Mouse (Mus musculus) brown adipose tissue, adult 24 weeks (tissue): ENCODE results near the gene Fam120a. TPM values are rescaled to one million over a fixed set of nuclear protein-coding genes. Genes with fewer than 3 reads are reported as not detected.
A peak's percentile ranks its signal among the peaks of the same experiment; 100 is the strongest.

Experiments used
- H3K27ac ChIP-seq: fragments of 200-500 bp; replicated peaks from 2 replicates; pipeline ENCODE4 v1.5.1; 2012; ENCODE audit warnings: low read depth, mild to moderate bottlenecking, low read length
- H3K4me1 ChIP-seq: fragments of 200-500 bp; 2 replicates; pipeline ENCODE4 v1.6.1; 2012; ENCODE audit warnings: low read length, mixed read lengths; ENCODE audit not compliant: control insufficient read depth, insufficient read depth, insufficient read length
- H3K4me3 ChIP-seq: fragments of 200-500 bp; 2 replicates; pipeline ENCODE4 v1.5.1; 2012; ENCODE audit warnings: low read depth, mild to moderate bottlenecking, low read length, moderate library complexity; ENCODE audit not compliant: insufficient read depth
- polyA plus RNA-seq: library from polyadenylated mRNA; stranded (reverse); fragments of >200 nt; gene quantifications from 2 replicates; pipeline ENCODE4 v1.2.4, GENCODE M21; 2012; ENCODE audit not compliant: missing spikeins, insufficient read depth, insufficient read length

Gene Fam120a
- polyA plus RNA-seq, 1 experiment = 68.3 TPM

DNA sequence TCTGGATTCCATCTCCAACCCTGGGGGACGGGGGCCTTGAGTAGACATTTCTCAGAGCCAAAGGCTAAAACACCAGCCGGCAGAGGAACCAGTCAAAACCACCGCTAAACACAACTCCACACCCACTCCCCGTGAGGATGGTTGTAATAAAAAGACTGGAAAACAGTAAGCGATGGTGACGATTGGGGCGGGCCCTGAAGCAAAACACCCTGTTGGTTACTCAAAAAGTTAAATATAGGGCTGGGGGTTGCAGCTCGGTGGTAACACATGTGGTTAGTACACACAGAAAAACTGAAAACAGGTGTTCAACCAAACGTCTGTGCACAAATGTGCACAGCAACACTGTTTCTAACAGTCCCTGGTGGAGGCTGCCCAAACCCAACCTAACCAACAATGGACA lies 104.3 kb downstream of the Fam120a start:
- no peak overlapping the region for H3K4me3 ChIP-seq
- H3K4me1 ChIP-seq = peaks cover 42% of the 10 kb centered on the region
- no peak overlapping the region for H3K27ac ChIP-seq

DNA sequence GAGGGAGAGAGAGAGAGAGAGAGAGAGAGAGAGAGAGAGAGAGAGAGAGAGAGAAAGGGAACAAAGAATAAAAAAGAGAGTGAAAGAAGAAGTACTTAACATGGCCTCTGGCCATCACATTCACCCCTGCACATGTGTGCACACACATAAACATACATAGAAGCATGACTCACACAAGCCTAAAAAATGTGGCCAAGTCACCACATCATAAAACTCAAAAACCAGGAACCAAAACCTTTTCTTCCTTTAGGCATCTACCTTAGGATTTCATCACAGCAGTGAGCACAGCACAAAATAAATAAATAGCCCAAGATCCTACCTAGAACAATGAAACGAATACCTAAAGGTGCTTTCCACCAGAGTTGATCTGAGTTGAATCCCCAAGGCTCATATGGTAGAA lies 105.9 kb downstream of the Fam120a start:
- no peak overlapping the region for H3K4me3 ChIP-seq
- H3K4me1 ChIP-seq = peaks cover 49% of the 10 kb centered on the region
- H3K27ac ChIP-seq = no peak overlapping the region

DNA sequence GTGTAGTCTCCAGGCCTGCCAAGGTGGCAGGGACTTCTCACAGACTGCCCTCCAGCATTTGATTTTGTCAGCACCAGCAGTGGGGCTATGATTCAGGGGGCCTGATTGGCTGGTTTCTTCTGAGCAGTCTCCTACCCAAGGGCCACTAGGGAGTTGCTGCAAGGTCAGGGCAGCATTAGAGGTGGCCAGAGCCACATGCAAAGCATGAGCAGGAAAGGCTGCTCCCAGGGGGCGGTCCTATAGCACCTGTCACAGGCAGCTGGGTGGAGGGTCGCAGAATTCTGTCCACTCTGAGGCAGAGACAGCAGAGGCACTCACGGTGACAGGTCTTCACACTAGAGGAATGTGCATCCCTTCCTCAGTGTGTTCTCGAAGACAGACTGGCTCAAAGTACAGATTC lies 109.0 kb downstream of the Fam120a start:
- Histone ChIP-seq H3K4me1 (peaks cover 50% of the 10 kb centered on the region), H3K4me3 (no peak overlapping the region), H3K27ac (peak overlapping the region; percentile 32; the same call in 1 of the 2 replicates)

DNA sequence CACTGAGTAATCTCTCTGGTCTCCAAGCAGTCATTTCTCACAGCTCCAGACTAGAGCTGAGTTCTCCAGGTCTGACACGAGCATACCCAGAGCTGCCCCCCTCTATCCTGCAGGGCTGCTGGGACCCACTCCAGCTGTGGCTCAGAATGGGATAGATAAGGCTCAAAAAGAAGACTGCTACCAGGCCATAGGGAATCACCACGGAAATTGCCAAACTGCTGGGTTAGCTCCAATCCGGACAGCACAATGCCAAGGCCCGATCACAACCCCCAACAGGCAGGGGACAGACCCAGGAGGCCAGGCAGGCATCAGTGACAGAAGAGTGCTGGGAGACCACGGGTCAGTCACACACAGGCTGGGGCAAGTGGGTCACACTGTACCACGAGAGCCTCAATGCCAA lies 109.8 kb downstream of the Fam120a start:
- peaks cover 43% of the 10 kb centered on the region for H3K4me1 ChIP-seq
- H3K27ac ChIP-seq = peak overlapping the region; percentile 32
- no peak overlapping the region for H3K4me3 ChIP-seq

DNA sequence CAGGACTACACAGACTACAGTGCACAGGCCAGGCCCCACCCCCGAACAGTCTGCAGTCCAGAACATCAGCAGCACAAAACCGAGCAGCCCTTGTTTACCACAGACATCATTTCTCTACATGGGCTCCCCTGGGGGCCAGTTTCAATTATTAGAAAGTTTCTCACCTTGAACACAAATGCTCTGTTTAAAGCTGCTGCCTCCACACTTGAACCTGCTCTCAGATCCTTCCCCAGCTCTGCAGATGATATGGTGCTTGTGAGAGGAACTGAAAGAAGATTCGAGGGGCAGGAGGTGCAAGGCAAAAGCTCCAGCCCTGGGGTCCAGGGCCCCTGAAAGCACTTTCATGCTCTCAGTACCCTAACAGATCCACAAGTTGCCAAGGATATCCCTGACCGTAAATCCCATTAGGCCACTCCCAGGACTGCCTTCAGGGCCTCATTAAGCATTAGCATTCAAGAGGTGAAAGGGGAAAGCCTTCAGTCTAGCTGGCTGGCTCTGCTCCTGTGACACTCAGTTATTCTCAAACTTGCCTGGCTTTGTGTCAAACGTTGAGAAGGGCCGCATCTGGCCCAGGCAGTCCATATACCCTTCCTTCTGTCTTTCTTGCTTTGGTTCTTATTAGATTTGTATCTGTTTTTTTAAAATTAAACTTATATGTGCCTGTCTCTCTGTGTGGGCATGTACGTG lies 110.4 kb downstream of the Fam120a start:
- Histone ChIP-seq H3K4me1 (peaks cover 40% of the 10 kb centered on the region), H3K4me3 (no peak overlapping the region), H3K27ac (peak overlapping the region; percentile 32)

DNA sequence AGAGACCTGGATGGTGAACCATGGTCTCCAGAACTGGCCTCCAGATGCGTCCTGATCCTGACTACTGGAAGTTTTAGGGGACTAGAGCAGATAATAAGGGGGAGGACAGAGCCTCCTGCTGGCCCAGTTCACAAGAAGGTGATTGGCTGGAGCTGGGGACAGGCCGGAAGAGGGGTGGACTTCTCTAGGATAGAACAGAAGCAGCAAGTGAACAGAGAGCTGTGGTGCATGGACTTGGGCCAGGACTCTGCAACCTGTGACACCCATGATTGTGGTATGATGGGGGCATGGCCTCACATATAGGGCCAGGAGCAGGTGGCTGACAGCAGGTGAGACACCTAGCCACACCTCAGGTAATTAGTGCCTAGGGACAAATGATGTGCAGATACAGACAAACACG lies 113.9 kb downstream of the Fam120a start:
- Histone ChIP-seq H3K27ac (no peak overlapping the region), H3K4me3 (no peak overlapping the region), H3K4me1 (peaks cover 29% of the 10 kb centered on the region)

DNA sequence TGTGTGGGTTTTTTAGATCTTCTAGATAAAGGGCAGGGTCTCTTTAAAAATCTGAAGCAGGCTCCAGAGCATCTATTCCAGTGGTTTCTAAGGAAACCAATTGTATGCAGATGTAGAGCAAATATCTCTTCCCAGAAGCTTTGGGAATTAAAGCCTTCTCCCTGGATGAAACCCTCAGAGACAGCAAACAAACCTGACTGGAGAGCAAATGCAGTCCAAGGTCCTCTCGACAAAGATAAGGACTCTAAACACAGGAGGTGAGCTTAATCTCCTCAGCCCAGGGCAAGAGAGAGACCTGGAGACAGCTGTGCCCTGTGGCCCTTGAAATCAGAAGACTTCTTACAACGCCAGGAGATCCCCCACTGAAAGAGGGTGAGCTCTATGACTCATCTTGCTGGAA lies 114.3 kb downstream of the Fam120a start:
- Histone ChIP-seq H3K4me3 (no peak overlapping the region), H3K4me1 (peaks cover 24% of the 10 kb centered on the region), H3K27ac (no peak overlapping the region)

DNA sequence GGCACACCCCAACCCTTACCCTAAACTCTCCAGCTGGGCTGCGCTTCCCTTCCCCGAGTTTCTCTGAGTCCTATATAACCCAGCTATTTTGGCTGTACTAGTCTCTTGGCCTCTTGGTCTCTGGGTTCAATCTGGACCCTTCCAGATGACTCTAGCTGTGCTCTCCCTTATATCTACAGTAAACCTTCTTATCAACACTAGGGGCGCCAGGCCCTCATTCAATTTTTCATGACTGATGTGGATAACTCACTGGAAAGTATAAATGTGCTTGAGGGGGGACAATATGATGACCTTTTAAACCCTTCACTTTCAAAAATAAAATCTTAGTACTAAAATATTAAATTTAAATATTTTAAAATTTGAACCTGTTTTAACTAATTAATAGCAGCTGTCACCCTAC lies 115.0 kb downstream of the Fam120a start:
- H3K4me3 ChIP-seq = no peak overlapping the region
- H3K4me1 ChIP-seq = peaks cover 18% of the 10 kb centered on the region
- H3K27ac ChIP-seq = no peak overlapping the region

DNA sequence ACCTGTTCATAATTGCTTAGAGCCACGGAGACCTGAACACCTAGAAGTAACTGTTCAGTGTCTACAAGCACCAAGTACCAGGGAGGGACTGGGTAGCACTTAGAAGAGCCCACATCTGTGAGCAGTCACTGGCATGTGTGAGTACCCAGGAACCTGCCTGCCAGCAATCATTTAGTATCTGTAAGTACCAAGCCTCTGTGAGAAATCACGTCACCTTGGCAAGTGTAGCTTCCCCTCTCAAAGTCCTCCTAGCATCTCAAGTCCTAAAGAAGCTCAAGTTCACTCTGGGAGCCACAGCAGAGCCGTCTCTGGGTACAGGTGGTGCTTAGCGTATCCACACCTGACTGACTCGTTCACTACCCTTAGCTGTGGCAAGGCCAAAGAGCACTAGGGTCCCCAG lies 116.1 kb downstream of the Fam120a start:
- Histone ChIP-seq H3K27ac (no peak overlapping the region), H3K4me1 (peaks cover 17% of the 10 kb centered on the region)

DNA sequence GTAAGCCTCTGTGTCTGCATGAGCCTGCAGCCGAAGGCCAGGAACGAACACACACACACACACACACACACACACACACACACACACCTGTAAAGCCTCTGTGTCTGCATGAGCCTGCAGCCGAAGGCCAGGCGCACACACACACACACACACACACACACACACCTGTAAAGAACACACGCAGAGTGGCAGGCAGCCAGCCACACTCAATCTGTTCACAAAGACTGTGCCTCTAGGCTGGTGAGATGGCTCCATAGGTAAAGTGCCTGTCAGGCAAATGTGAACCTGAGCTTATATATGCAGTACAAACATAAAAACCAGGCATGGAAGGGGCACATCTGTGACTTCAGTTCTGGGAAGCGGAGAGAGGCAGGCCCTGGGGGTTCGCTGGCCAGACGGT lies 117.0 kb downstream of the Fam120a start:
- Histone ChIP-seq H3K27ac (no peak overlapping the region), H3K4me3 (no peak overlapping the region), H3K4me1 (peaks cover 14% of the 10 kb centered on the region)

More for the DNA sequence above, 116.1 kb downstream of the Fam120a start:
- H3K4me3 ChIP-seq = no peak overlapping the region

DNA sequence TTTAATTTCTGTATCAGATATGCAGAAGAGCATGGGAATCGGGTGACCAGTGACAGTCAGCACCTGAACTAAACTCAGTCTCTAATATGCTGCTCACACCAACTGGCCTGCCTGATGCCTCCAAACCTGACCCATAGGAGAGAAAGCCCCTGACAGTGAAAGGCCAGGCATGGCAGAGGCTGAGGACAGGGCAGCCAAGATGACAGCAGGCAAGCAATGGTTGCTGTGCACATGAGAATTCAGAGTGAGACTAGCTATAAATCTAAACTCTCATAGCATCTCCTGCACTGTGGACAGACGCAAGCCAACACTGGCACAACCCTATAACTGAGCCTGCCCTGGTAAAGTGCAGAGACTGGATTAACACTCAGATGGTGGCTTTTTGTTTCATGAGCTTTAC lies 117.5 kb downstream of the Fam120a start:
- Histone ChIP-seq H3K4me1 (peaks cover 12% of the 10 kb centered on the region), H3K4me3 (no peak overlapping the region), H3K27ac (no peak overlapping the region)

DNA sequence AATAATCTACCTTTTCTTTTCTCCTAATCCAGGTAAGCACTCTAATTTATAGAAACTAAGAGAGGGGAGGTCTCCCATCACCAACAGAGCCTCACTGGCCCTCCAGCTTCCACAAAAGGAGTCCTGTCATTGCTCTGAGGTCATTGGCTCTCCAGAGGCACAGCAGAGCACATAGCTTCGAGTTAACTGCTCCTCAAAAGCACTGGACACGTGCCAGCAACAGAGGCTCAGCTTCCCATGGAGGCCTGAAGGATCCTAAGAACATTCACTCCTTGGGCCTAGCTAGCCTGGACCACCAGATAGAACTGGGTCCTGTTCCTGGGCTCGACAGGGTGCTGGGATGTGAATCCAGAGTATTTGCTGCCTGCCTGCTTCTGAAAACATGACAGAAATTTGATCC lies 118.7 kb downstream of the Fam120a start:
- H3K4me3 ChIP-seq = no peak overlapping the region
- H3K27ac ChIP-seq = no peak overlapping the region
- H3K4me1 ChIP-seq = peaks cover 8% of the 10 kb centered on the region

DNA sequence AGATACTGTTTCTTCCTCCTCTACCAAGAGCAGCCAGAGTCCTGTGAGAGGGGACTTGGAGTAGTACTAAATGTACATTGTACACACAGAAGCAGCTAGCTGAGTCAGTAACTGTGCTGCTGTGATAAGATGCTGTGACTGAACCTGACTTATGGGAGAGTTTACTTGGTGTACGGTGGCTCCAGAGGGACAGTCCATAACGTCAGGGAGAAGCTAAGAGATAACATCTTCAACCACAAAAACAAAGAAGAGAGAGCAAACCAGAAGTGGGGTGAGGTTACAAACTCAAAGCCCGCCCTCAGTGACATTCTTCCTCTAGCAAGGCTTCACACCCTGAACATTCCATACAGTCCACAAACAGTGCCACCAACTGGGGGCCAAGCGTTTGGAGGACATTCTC lies 122.5 kb downstream of the Fam120a start:
- no peak overlapping the region for H3K27ac ChIP-seq
- H3K4me3 ChIP-seq = no peak overlapping the region
- peaks cover 24% of the 10 kb centered on the region for H3K4me1 ChIP-seq

DNA sequence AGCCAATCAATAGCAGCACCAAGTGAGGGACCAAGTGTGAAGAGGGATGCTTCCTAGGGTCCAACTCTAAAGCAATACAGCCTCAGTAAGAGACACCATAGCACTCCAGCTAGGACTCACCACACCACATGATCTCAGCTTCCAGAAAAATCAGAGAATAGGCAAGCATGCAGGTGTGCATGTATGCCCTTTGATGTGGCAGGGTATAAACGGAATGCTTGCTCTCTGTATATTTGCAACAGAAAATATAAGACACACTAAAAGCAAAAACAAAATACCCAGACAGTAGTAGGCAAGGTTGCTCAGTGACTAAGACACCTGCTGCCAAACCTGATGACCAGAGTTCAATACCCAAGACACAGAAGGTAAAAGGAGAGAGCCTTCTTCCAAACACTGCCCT lies 124.3 kb downstream of the Fam120a start:
- H3K4me1 ChIP-seq = peaks cover 27% of the 10 kb centered on the region
- H3K4me3 ChIP-seq = no peak overlapping the region
- H3K27ac ChIP-seq = no peak overlapping the region

DNA sequence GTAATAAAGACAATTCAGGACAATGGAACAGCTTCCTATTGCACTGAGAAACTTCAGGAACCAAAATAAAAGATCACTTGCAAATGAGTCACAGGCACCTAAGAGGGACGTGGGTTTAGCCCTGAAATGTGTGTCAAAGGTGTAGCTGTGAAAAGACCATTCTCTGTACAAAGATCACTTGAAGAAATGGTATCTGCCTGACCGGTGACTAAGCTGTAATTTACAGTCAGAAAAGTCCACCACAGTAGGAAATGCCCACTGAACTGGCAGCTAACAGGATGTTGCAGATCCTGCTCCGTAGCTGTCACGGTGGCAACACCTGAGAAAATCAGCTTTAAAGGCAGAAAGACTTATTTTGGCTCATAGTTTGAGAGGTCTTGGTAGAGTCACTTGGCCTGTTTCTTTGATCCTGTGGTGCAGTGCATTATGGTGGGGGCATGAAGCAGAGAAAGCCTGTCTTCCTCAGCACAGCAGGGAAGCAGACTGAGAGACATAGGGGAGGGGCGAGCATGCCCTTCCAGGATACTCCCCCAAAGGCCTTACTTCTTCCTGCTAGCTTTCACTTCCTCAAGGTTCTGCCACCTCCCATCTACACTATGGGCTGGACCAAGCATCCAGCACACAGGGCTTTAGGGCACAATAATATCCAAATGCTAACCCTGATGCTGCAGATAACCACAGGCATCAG lies 125.8 kb downstream of the Fam120a start:
- H3K27ac ChIP-seq = peak overlapping the region; percentile 58
- H3K4me3 ChIP-seq = no peak overlapping the region
- H3K4me1 ChIP-seq = peaks cover 25% of the 10 kb centered on the region

DNA sequence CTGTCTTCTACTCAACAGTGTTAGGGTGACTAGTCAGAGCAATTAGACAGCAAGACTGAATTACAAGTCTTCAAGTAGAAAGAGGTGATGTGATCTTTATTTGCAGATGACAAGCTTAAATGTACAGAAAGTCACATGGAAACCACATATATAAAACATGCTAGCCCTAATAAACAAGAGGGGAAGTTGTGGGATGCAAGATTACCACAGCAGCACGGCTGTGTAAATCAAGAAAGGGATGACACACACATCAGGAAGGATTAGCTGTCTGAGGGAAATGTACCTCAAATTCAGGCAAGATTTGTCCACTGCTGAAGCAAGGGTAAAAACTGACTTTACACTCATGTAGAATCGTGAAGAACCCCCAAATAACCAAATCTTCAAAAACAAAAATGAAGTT lies 129.5 kb downstream of the Fam120a start:
- Histone ChIP-seq H3K4me3 (no peak overlapping the region), H3K4me1 (peaks cover 20% of the 10 kb centered on the region), H3K27ac (no peak overlapping the region)
